Mouse (Mus musculus): ENCODE results near the gene Bola1.
"Not testable (repeated sequence)": the region's sequence is repeated elsewhere in the genome, so short reads cannot be mapped to it uniquely, and the experiment has no call there.

Gene Bola1

GRCm38 (mm10) chr3:96247356-96248140 lies 28.0 kb upstream of the Bola1 start:
- no peak for DNase-seq

GRCm38 (mm10) chr3:96246427-96246856 lies 26.9 kb upstream of the Bola1 start, which contains the start of gene Hist2h3c1:
Gene Hist2h3c1, plus strand, starts transcription at chr3:96246685.
- DNase-seq = not testable (repeated sequence)

GRCm38 (mm10) chr3:96246018-96246417 lies 26.5 kb upstream of the Bola1 start:
- not testable (repeated sequence) for DNase-seq

GRCm38 (mm10) chr3:96245003-96245886 lies 25.7 kb upstream of the Bola1 start, which contains the start of gene Hist2h2aa1:
Gene Hist2h2aa1, plus strand, starts transcription at chr3:96245497.
- peak; percentile 89 for DNase-seq

GRCm38 (mm10) chr3:96243921-96244572 lies 24.5 kb upstream of the Bola1 start:
- DNase-seq = no peak

- no peak for DNase-seq
Measured at GRCm38 (mm10) chr3:96240799-96241197, 21.3 kb upstream of the Bola1 start.

GRCm38 (mm10) chr3:96239949-96240798 lies 20.7 kb upstream of the Bola1 start, which contains the start of gene Hist2h2aa2:
Gene Hist2h2aa2, minus strand, starts transcription at chr3:96240276.
- peak; percentile 96 for DNase-seq

GRCm38 (mm10) chr3:96238954-96239793 lies 19.7 kb upstream of the Bola1 start, which contains the start of gene Hist2h3c2:
Gene Hist2h3c2, minus strand, starts transcription at chr3:96239127.
- DNase-seq = peak; percentile 66

GRCm38 (mm10) chr3:96237904-96238511 lies 18.5 kb upstream of the Bola1 start:
- no peak for DNase-seq

- DNase-seq = no peak
Measured at GRCm38 (mm10) chr3:96237335-96237903, 17.9 kb upstream of the Bola1 start.

- DNase-seq = no peak
Measured at GRCm38 (mm10) chr3:96236834-96237334, 17.4 kb upstream of the Bola1 start.

GRCm38 (mm10) chr3:96235836-96236235 lies 16.3 kb upstream of the Bola1 start:
- DNase-seq = no peak

- no peak for DNase-seq
Measured at GRCm38 (mm10) chr3:96234914-96235313, 15.4 kb upstream of the Bola1 start.

GRCm38 (mm10) chr3:96231758-96232120 lies 12.2 kb upstream of the Bola1 start:
- no peak for DNase-seq

- DNase-seq = no peak
Measured at GRCm38 (mm10) chr3:96230910-96231757, 11.6 kb upstream of the Bola1 start.

- DNase-seq = no peak
Measured at GRCm38 (mm10) chr3:96230404-96230803, 10.9 kb upstream of the Bola1 start.

- DNase-seq = no peak
Measured at GRCm38 (mm10) chr3:96228828-96229227, 9.3 kb upstream of the Bola1 start.

- no peak for DNase-seq
Measured at GRCm38 (mm10) chr3:96226695-96227648, 7.5 kb upstream of the Bola1 start.
